16 mouse cellular contexts compared by ENCODE assay signal in the genomic region with DNA sequence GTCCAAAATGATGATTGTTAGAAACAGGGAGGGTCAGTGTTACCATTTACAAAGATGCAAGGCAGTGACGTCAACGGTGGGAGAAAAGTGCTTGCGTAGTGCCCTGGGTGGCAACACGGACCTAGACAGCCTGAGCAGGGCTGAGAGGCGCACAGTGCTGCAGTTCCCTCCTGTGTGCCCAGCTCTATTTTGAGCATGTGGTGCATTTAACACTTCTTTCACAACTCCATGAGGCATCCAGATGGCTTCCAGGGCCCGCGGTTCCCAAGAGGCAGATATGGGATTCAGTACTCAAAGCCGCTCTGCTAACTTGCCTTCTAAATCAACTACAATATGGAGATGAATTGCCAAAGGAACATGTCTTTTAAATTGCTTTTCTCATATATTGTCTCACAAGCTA. TPM values are rescaled to one million over a fixed set of nuclear protein-coding genes. Genes with fewer than 3 reads are reported as not detected.
DNase-seq lines count a peak whose midpoint lies in the region; ATAC-seq lines count a peak whose summit lies in the region.
"Had no signal": no experiment of that assay in that cellular context is flagged by ENCODE, and none has a peak within 500 bp of the region (broad histone marks: within the 10 kb centered on the region; RNA-seq: fewer than 3 reads in every experiment).

No protein-coding gene starts in this region.

- H3K9me3 ChIP-seq in forebrain, embryonic 13.5 days (replicated peaks), result no peaks in the 10 kb centered on the region
- H3K9me3 ChIP-seq in forebrain, embryonic 11.5 days (ENCODE audit: control insufficient read depth, low read length), result no peaks in the 10 kb centered on the region
- H3K9me3 ChIP-seq: hindbrain, embryonic 10.5 days; limb, embryonic 13.5 days; lung, embryonic 15.5 days; midbrain, embryonic 12.5 days had no signal

- no peak for DNase-seq in forebrain, embryonic 11.5 days (ENCODE audit: low spot score)
- peak; percentile 77 for DNase-seq in adipocyte (ENCODE audit: low spot score)
- peak; percentile 79 for DNase-seq in layer of hippocampus, adult 11-12 months (ENCODE audit: low spot score)
- DNase-seq in left cerebral cortex, postnatal 36 days (ENCODE audit: low spot score in 2 of 2), result peak; percentile 69 to 71
- DNase-seq in lung, postnatal 25 days (ENCODE audit: low spot score), result no peak
- DNase-seq in adrenal gland, adult 2 months, result no peak
- DNase-seq: heart, adult 18-20 months had no signal

- intact Hi-C loops in left cerebral cortex, postnatal 36 days (cut with DNase I), result no loop called here

- no peak overlapping the region for H3K9ac ChIP-seq in forebrain, embryonic 13.5 days
- no peak overlapping the region for H3K9ac ChIP-seq in forebrain, embryonic 11.5 days (ENCODE audit: low read length)
- H3K9ac ChIP-seq: limb, embryonic 13.5 days; lung, embryonic 15.5 days; midbrain, embryonic 12.5 days had no signal

- peak; percentile 93 for ATAC-seq in forebrain, embryonic 13.5 days
- no peak for ATAC-seq in forebrain, embryonic 11.5 days (replicated peaks; ENCODE audit: low FRiP score)
- ATAC-seq in monocyte, adult 5-6 weeks (replicated peaks; ENCODE audit: insufficient number of reproducible peaks, low FRiP score, low TSS enrichment, poor library complexity, severe bottlenecking), result no peak
- ATAC-seq: activated CD4-positive, CD25-positive, alpha-beta regulatory T cell, adult 4 months had no signal

- H3K4me3 ChIP-seq in forebrain, embryonic 13.5 days, result no peak overlapping the region
- H3K4me3 ChIP-seq in forebrain, embryonic 11.5 days (ENCODE audit: low read depth, low read length), result no peak overlapping the region
- H3K4me3 ChIP-seq: erythroblast, embryonic 14.5 days; hindbrain, embryonic 10.5 days; limb, embryonic 13.5 days; lung, embryonic 15.5 days; midbrain, embryonic 12.5 days had no signal

- WGBS in forebrain, embryonic 13.5 days, result 71% methylated on average over 8 of the region's 8 CpGs
- WGBS in forebrain, embryonic 11.5 days, result 90% methylated on average over 8 of the region's 8 CpGs

- H3K4me2 ChIP-seq in forebrain, embryonic 13.5 days, result no peak overlapping the region
- H3K4me2 ChIP-seq in forebrain, embryonic 11.5 days (ENCODE audit: low read depth, low read length, severe bottlenecking), result no peak overlapping the region
- H3K4me2 ChIP-seq: limb, embryonic 13.5 days; lung, embryonic 15.5 days; midbrain, embryonic 12.5 days had no signal

- H3K4me1 ChIP-seq in forebrain, embryonic 13.5 days, result peaks cover 13% of the 10 kb centered on the region
- H3K4me1 ChIP-seq in forebrain, embryonic 11.5 days (replicated peaks; ENCODE audit: control insufficient read depth, insufficient read depth, low read length), result no peaks in the 10 kb centered on the region
- H3K4me1 ChIP-seq: lung, embryonic 15.5 days had no signal

- no peaks in the 10 kb centered on the region for H3K36me3 ChIP-seq in forebrain, embryonic 13.5 days (ENCODE audit: poor library complexity, severe bottlenecking)
- no peaks in the 10 kb centered on the region for H3K36me3 ChIP-seq in forebrain, embryonic 11.5 days (ENCODE audit: control insufficient read depth, insufficient read depth, low read length)
- H3K36me3 ChIP-seq: hindbrain, embryonic 10.5 days; limb, embryonic 13.5 days; lung, embryonic 15.5 days; midbrain, embryonic 12.5 days had no signal

- H3K27me3 ChIP-seq in forebrain, embryonic 13.5 days, result no peaks in the 10 kb centered on the region; the same call in 1 of the 2 replicates
- no peaks in the 10 kb centered on the region for H3K27me3 ChIP-seq in forebrain, embryonic 11.5 days (ENCODE audit: control insufficient read depth, insufficient read depth, low read length)
- H3K27me3 ChIP-seq: limb, embryonic 13.5 days; lung, embryonic 15.5 days had no signal

- no peak overlapping the region for H3K27ac ChIP-seq in forebrain, embryonic 13.5 days
- H3K27ac ChIP-seq in forebrain, embryonic 11.5 days (ENCODE audit: low read depth, low read length), result no peak overlapping the region
- H3K27ac ChIP-seq: hindbrain, embryonic 10.5 days; kidney, postnatal 0 days; limb, embryonic 13.5 days; lung, embryonic 15.5 days; midbrain, embryonic 12.5 days had no signal

RNA-seq across cellular contexts. Expression of a gene that starts 13.9 kb away (rescaled TPM):
- 38.5 and 41.4 TPM in 2 replicates for polyA plus RNA-seq in forebrain, embryonic 13.5 days (2015; fragmentation: Nextera tagmentation; extraction: Ambion mirVana)
- 30.4 and 32.5 TPM in 2 replicates for polyA plus RNA-seq in forebrain, embryonic 11.5 days (2014; fragmentation: Nextera tagmentation; extraction: Ambion mirVana)
- total RNA-seq in left cerebral cortex, postnatal 36 days (2021), result 10 to 100 TPM; 27.0 to 30.4 TPM
- total RNA-seq in monocyte, adult 5-6 weeks (2017), result 0.86 to 1.9 TPM (median 1.3 TPM) in 3 replicates
- total RNA-seq in adrenal gland, adult 2 months (2021), result 10 to 100 TPM; 21.0 to 21.9 TPM
- polyA plus RNA-seq in adrenal gland, adult 2 months (2012; rRNA removed), result 13.7 TPM in 2 replicates

Comparison
In these comparisons a context has a peak if more than half of its experiments do, and no peak if none do; other contexts are left out.
1. DNase-seq: peak in adipocyte (single experiment), layer of hippocampus, adult 11-12 months (single experiment) and left cerebral cortex, postnatal 36 days (2 of 2); none in forebrain, embryonic 11.5 days (single experiment), lung, postnatal 25 days (single experiment) and adrenal gland, adult 2 months (single experiment).